Mouse (Mus musculus) bone marrow macrophage, adult 2 months (primary cell): ENCODE measurements around the gene Gipc1.

ENCODE experiments used
- CTCF ChIP-seq: IDR thresholded peaks from 2 replicates; pipeline ENCODE4 v1.5.1; 2012; ENCODE audit warnings: low read depth, mild to moderate bottlenecking, low read length, moderate library complexity
- POLR2A ChIP-seq: IDR thresholded peaks from 2 replicates; pipeline ENCODE4 v1.6.1; 2012; ENCODE audit warnings: mild to moderate bottlenecking, low read depth, low read length, borderline replicate concordance

GRCm38 (mm10) chr8:83611921-83612320, 40.6 kb upstream of the Gipc1 start:
- TF ChIP-seq POLR2A (no peak), CTCF (no peak)
